Mouse (Mus musculus): Measurements from ENCODE around the gene Tmc3.

- TF ChIP-seq CTCF (IDR thresholded peaks at IDR 0.05; ENCODE audit: extremely low read depth, insufficient read depth, insufficient read length, insufficient replicate concordance) (no peak), POLR2A (IDR thresholded peaks at IDR 0.05; ENCODE audit: low read depth, low read length) (no peak)
These were observed 64.1 kb downstream of the Tmc3 start for GRCm38 (mm10) chr7:83648807-83649206.
